Mouse (Mus musculus) heart, postnatal 0 days (tissue): ENCODE measurements around the gene Arsa. TPM values are rescaled to one million over a fixed set of nuclear protein-coding genes. Genes with fewer than 3 reads are reported as not detected.

Experiments
- ATAC-seq: fragments of 200-750 bp; cut with Nextera tagmentation; 2 replicates; pipeline ENCODE4 v1.8.0; 2017; ENCODE audit warnings: low read depth, moderate number of reproducible peaks, moderate library complexity; ENCODE audit not compliant: insufficient read depth
- DNase-seq: peaks from one replicate; pipeline ENCODE4 v3.0.0-alpha.2; 2016; ENCODE audit warnings: low spot score
- H3K27ac ChIP-seq: fragments of 300-500 bp; sonication (generic); 2 replicates; pipeline ENCODE4 v1.5.1; 2014; ENCODE audit warnings: low read depth, mild to moderate bottlenecking
- H3K27me3 ChIP-seq: fragments of 300-500 bp; sonication (generic); 2 replicates; pipeline ENCODE4 v1.6.1; 2014; ENCODE audit warnings: low read length, mixed read lengths; ENCODE audit not compliant: control insufficient read depth, insufficient read depth
- H3K36me3 ChIP-seq: fragments of 300-500 bp; sonication (generic); replicated peaks from 2 replicates; pipeline ENCODE4 v1.6.1; 2014; ENCODE audit warnings: low read length, mixed read lengths; ENCODE audit not compliant: control insufficient read depth, insufficient read depth
- H3K4me1 ChIP-seq: fragments of 300-500 bp; sonication (generic); 2 replicates; pipeline ENCODE4 v1.6.1; 2014; ENCODE audit warnings: antibody characterized with exemption; ENCODE audit not compliant: control insufficient read depth, insufficient read depth
- H3K4me2 ChIP-seq: fragments of 300-500 bp; sonication (generic); 2 replicates; pipeline ENCODE4 v1.6.1; 2014; ENCODE audit warnings: low read depth, mild to moderate bottlenecking, low read length, moderate library complexity
- H3K4me3 ChIP-seq: fragments of 300-500 bp; sonication (generic); 2 replicates; pipeline ENCODE4 v1.5.1; 2014; ENCODE audit warnings: low read depth, low read length
- H3K9ac ChIP-seq: fragments of 300-500 bp; sonication (generic); replicated peaks from 2 replicates; pipeline ENCODE4 v1.6.1; 2014; ENCODE audit warnings: low read depth, low read length, mixed read lengths
- H3K9me3 ChIP-seq: fragments of 300-500 bp; sonication (generic); replicated peaks from 2 replicates; pipeline ENCODE4 v1.6.1; 2016; ENCODE audit warnings: low read length; ENCODE audit not compliant: control insufficient read depth
- CTCF ChIP-seq: IDR thresholded peaks from 2 replicates; pipeline ENCODE4 v1.5.1; 2016; ENCODE audit warnings: antibody characterized with exemption, control low read depth, low read depth
- EP300 ChIP-seq: IDR thresholded peaks from 2 replicates; pipeline ENCODE4 v1.6.1; 2016; ENCODE audit warnings: antibody characterized with exemption, low read depth
- WGBS: fragments of 180-500 bp; shearing (Covaris S2); extraction: QIAGEN DNeasy Blood & Tissue Kit; methylation state at CpG from one replicate; pipeline ENCODE4 v1.1.7; 2014; 5-methylcytosine and 5-hydroxymethylcytosine counted together
- polyA plus RNA-seq: library from polyadenylated mRNA; unstranded; fragments of >200 nt; fragmentation: Nextera tagmentation; extraction: Ambion mirVana; gene quantifications from 2 replicates; pipeline ENCODE4 v1.2.1, GENCODE M21; 2015
- total RNA-seq: library from RNA; depleted of rRNA; stranded (reverse); fragments of >200 nt; gene quantifications from 2 replicates; pipeline ENCODE4 v1.2.3, GENCODE M21; 2014; ENCODE audit warnings: low replicate concordance

Gene Arsa
- total and polyA plus RNA-seq, 2 experiments from 2014 or later, result 10.4 to 14.1 TPM

GRCm38 (mm10) chr15:89461321-89461720, 15.9 kb downstream of the Arsa start:
- WGBS, result 59% methylated on average over 15 of the region's 15 CpGs
- Histone ChIP-seq H3K4me1 (no peaks in the 10 kb centered on the region), H3K9ac (no peak overlapping the region), H3K4me3 (no peak overlapping the region), H3K9me3 (no peaks in the 10 kb centered on the region), H3K36me3 (no peaks in the 10 kb centered on the region), H3K27ac (no peak overlapping the region), H3K27me3 (peaks cover 13% of the 10 kb centered on the region; the same call in 1 of the 2 replicates), H3K4me2 (no peak overlapping the region)
- DNase-seq, result no peak
- no peak for TF ChIP-seq EP300
- ATAC-seq, result no peak

GRCm38 (mm10) chr15:89460298-89460697, 16.9 kb downstream of the Arsa start:
- ATAC-seq (no peak), DNase-seq (no peak)
- Histone ChIP-seq H3K4me3 (no peak overlapping the region), H3K36me3 (no peaks in the 10 kb centered on the region), H3K4me2 (no peak overlapping the region), H3K9ac (no peak overlapping the region), H3K27ac (no peak overlapping the region), H3K27me3 (peaks cover 23% of the 10 kb centered on the region), H3K9me3 (no peaks in the 10 kb centered on the region), H3K4me1 (no peaks in the 10 kb centered on the region)
- TF ChIP-seq EP300 (no peak), CTCF (no peak)
- WGBS, result 59% methylated on average over 9 of the region's 10 CpGs

GRCm38 (mm10) chr15:89459821-89460220, 17.4 kb downstream of the Arsa start:
- Histone ChIP-seq H3K9ac (no peak overlapping the region), H3K36me3 (no peaks in the 10 kb centered on the region), H3K4me2 (no peak overlapping the region), H3K27ac (no peak overlapping the region), H3K4me1 (no peaks in the 10 kb centered on the region), H3K27me3 (peaks cover 28% of the 10 kb centered on the region), H3K4me3 (no peak overlapping the region), H3K9me3 (no peaks in the 10 kb centered on the region)
- WGBS, result 65% methylated on average over 7 of the region's 7 CpGs
- ATAC-seq, result no peak
- TF ChIP-seq EP300, result no peak
- TF ChIP-seq CTCF, result no peak
- no peak for DNase-seq

GRCm38 (mm10) chr15:89458942-89459341, 18.3 kb downstream of the Arsa start:
- Histone ChIP-seq H3K36me3 (no peaks in the 10 kb centered on the region), H3K27me3 (peaks cover 37% of the 10 kb centered on the region), H3K9me3 (no peaks in the 10 kb centered on the region), H3K4me2 (no peak overlapping the region), H3K27ac (no peak overlapping the region), H3K9ac (no peak overlapping the region), H3K4me1 (peaks cover 2% of the 10 kb centered on the region), H3K4me3 (no peak overlapping the region)
- WGBS, result 83% methylated on average over 15 of the region's 15 CpGs
- ATAC-seq (no peak), DNase-seq (no peak)
- TF ChIP-seq EP300 (no peak), CTCF (no peak)

- H3K4me1 ChIP-seq, result peaks cover 7% of the 10 kb centered on the region
- H3K4me3 ChIP-seq, result no peak overlapping the region
- no peak overlapping the region for H3K9ac ChIP-seq
- peaks cover 48% of the 10 kb centered on the region for H3K27me3 ChIP-seq
- DNase-seq (no peak), ATAC-seq (no peak)
- no peaks in the 10 kb centered on the region for H3K36me3 ChIP-seq
- 56% methylated on average over 6 of the region's 6 CpGs for WGBS
- no peaks in the 10 kb centered on the region for H3K9me3 ChIP-seq
- H3K27ac ChIP-seq, result no peak overlapping the region
- TF ChIP-seq CTCF, result no peak
- TF ChIP-seq EP300, result no peak
- H3K4me2 ChIP-seq, result no peak overlapping the region
Observed at GRCm38 (mm10) chr15:89455642-89456041, 21.6 kb downstream of the Arsa start.

GRCm38 (mm10) chr15:89454857-89455256, 22.4 kb downstream of the Arsa start:
- Histone ChIP-seq H3K27ac (no peak overlapping the region), H3K4me1 (peaks cover 7% of the 10 kb centered on the region), H3K4me2 (no peak overlapping the region), H3K9ac (no peak overlapping the region), H3K36me3 (no peaks in the 10 kb centered on the region), H3K27me3 (peaks cover 46% of the 10 kb centered on the region), H3K9me3 (no peaks in the 10 kb centered on the region), H3K4me3 (no peak overlapping the region)
- TF ChIP-seq EP300 (no peak), CTCF (no peak)
- no peak for ATAC-seq
- WGBS, result 33% methylated on average over 4 of the region's 6 CpGs
- DNase-seq, result no peak
